Mouse (Mus musculus) layer of hippocampus, adult 18-20 months (tissue): Measurements from ENCODE around the gene Stip1. TPM values are rescaled to one million over a fixed set of nuclear protein-coding genes. Genes with fewer than 3 reads are reported as not detected.
A peak's percentile ranks its signal among the peaks of the same experiment; 100 is the strongest.
"Not testable (repeated sequence)": the region's sequence is repeated elsewhere in the genome, so short reads cannot be mapped to it uniquely, and the experiment has no call there.

ENCODE experiments used
- DNase-seq, 2 experiments: peaks; one replicate each; pipeline ENCODE4 v3.0.0; 2022; ENCODE audit warnings: low spot score in 2 of 2
- long read RNA-seq: library from polyadenylated mRNA; stranded (forward); transcript quantifications from one replicate; pipeline ENCODE4 v2.0.0, GENCODE M21; 2021
- total RNA-seq, 2 experiments: library from RNA; stranded (reverse); gene quantifications; 2 replicates each; pipeline ENCODE4 v1.2.3; 2021

Gene Stip1
- 100 to 1,000 TPM; 218 to 230 TPM for total RNA-seq
- long read RNA-seq, transcript Stip1-201 (14 exons, 2,108 nt): major isoform, 266 of 281 reads
- long read RNA-seq, partial matches to known transcripts: 12 of 281 reads
- long read RNA-seq, other reads (novel, unspliced or antisense): 3 of 281 reads

DNA sequence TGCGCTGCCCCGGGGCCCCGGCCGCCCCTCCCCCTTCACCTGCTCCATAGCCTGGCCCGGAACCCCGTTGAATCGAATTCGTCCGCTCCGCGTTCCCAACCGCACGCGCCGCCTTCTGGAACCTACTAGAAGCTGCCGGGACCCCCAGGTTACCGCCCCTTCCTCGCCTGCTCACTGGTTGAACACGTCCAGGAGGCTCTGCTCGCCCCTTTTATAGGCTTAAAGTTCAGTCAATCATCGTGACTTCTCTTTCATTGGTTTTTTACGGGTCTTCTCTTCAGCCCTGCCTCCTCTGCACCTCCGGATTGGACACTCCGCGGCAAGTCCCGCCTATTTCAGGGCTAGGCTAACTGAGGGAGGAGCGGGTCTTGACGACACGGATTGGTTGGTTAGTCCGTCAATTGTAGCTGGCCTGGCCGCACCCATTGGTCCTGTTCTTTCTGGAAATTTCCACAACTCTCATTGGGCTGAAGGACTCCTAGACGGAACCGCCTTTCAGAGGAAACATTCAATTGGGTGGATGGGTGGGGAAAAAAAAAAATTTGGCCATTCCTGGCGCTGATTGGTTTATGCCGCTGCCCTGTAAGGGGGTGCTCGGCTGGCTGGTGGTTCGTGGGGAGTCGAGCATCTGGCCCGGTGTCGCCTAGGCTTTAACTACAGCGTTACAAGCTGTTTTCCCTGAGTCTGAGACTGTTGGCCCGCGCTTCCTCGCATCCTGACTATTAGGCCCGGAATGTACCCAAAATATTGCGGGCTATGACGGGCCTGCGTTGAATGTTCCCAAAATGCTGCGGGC, at the start of gene Stip1:
Stip1 (minus strand) TSS at position 127 of the 796 bp plus-strand sequence.
- DNase-seq: peak; percentile 100

DNA sequence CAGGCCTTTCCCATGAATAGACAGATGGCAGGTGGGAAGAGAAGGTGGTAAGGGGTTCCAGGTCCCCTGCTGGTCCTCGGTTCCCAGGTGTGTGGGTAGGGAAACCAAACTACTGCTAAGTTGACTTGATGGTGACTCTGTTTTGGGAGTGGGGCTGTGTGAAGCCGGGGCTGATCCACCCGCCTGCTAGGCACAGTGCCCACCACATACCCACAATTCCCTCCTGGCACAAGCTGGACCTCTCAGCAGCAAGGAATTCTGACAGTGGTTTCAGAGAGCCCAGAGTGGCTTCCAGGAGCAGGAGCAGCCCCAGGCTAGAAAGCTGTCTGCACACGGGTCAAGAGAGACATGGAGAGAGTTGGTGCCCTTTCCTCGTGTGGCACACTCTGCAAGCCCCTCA, 49.3 kb upstream of the Stip1 start:
- DNase-seq: no peak

DNA sequence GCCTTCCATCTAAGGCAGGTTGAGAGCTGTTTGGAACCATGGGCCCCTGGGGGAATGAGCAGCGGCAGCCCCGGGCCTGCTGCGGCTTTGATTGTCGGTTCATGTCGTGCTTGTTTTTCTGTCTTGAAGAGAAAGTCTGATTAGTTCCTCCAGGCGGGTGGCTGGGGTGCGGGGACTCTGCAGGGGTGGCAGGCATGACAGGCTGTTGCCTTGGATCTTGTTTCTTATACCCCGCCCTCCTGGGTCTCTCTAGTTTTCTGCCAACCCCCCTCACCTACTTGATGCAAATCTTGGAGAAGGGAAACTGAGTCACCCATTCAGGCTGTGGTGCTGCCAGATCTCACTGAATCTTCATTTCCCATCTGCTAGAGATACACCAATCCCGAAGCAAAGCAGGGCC, 48.8 kb upstream of the Stip1 start:
- DNase-seq: peak in 1 of 2 experiments; percentile 51

DNA sequence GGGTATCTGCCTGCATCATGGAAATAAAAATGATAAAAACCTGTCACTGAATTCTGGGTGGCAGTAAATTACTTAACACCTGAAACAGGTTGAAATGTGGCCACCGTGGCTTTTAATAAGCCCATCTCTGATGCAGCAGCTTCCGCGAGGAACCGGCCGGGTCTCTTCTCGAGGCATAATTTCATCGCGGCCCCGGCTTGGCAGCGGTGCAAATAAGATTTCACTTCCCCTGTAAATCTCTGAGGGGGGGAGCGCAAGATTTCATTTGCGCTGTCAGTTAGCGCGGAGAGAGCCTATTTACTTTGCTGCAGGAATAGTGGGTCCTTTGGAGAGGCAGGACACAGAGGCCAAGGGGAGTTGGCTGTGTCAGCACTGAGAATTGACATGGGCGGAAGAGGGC, 45.0 kb upstream of the Stip1 start:
- no peak for DNase-seq

DNA sequence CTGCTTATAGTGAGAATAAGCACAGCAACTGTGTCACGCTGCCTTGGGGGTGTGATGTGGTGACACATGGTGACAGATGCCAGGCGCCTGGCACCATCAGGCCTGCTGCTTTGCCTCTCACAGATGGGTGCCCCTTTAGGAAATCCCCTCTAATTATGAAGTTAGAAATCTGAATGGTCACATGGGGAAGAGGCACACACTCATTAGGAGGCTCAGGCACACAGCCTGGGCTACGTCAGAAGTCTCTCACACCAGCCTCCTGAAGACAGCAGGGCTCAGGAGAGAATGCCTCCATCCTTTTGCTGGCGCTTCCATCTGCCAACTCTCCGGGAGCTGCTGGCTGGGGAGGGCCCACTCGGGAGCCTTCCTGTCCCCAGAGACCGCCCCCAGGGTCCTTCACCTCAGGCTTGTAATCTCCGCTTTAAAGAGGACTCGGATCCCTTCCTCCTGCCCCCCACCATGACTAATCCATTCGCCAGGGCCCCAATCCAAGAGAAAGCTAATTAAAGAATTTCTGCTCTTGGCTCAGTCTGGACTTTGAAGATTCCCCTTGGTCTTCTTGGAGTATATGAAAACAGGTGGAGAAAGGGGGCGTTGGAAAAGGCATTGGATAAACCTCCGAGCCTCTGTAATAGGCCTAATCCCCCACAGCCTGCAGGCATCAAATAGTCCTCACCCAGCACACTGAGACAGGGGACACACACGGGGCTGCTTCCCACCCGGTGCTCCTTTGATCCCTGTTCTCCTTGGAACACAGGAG, 43.4 kb upstream of the Stip1 start:
- DNase-seq: peak in 1 of 2 experiments; percentile 60

DNA sequence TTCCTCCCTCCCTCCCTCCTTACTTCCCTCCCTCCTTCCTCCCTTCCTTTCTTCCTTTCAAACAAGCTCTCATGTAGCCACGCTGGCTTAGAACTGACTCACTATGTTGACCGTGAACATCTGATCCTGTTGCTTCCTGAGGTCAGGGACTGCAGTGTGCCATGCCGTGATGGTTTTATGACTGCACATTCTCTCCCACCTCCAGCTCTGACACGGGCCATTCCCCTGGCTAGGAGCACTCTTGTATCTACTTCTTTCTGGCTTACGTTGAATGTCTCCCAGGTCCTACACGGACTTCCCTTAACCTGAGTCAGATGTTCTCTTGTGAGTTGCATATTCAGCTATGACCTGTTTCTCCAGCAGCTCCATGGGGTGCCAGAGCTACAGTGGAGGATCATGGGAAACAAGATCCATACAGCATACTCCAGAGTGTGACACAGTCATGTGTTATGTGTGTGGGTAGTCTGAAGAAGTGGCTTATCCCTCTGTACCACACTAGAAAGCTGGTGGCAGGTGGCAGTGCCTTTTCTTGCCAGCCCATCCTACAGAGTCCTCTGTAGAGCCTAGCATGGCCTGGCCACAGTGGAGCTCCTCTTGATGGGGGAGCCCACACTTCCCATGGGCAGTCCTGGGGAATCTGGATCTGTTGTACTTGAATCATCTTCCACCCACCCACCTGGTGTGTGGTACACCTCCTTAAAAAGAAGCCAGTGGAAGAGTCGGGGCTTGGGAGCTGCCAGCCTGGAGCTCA, 41.9 kb upstream of the Stip1 start:
- no peak for DNase-seq

DNA sequence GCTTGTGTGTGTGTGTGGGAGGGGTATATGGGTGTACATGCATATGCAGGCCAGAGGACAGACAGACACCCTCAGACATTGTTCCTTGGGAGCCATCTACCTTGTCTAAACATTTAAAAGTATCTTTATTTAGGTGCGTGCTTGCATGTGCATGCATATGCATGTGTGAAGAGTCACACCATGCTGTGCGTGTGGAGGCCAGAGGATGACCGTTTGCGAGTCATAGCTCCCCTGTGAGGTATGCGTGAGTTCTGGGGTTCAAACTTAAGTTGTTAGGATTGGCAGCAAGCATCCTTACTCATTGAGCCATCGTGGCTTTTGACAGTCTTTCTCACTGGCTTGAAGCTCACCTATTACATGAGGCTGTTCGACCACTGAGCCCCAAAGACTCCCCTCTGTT, 38.5 kb upstream of the Stip1 start:
- no peak for DNase-seq

DNA sequence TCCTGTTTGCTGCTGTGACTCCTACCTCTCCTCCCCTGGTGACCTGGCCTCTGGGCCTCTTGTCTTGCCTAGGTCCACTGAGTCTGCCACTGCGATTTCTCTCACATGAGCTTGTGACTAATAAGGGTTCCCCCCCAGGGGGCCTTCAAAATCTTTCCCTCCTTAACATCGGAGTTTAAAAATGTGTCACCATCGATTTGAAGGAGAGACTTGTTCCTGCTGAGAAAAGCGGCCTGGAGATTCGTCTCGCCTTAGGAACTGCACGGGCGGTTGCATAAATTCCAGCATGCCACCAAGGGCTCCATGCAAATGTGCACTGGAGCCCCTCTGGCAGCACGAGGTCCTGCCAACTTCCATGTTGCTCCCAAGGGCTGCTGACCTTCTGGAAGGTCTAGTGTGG, 37.9 kb upstream of the Stip1 start:
- DNase-seq: no peak

DNA sequence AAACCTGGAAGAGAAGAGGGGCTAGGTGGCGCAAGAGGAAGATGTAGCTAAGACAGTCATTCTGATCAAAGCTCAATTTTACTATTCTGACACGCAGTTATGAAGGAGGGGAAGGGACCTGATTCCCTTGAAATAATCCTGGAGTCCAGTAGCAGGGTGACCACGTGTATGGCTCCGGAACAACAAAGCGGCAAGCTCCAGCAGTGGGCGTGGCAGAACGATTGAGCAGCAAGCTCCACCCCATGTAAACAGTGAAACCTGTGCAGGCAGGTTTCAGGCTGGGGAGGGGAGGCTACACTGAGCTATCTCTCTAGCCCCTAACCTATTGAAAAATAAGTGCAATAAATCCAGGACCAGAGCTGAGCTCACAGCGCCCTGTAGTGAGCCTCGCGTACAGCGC, 35.6 kb upstream of the Stip1 start:
- DNase-seq: not testable (repeated sequence)

DNA sequence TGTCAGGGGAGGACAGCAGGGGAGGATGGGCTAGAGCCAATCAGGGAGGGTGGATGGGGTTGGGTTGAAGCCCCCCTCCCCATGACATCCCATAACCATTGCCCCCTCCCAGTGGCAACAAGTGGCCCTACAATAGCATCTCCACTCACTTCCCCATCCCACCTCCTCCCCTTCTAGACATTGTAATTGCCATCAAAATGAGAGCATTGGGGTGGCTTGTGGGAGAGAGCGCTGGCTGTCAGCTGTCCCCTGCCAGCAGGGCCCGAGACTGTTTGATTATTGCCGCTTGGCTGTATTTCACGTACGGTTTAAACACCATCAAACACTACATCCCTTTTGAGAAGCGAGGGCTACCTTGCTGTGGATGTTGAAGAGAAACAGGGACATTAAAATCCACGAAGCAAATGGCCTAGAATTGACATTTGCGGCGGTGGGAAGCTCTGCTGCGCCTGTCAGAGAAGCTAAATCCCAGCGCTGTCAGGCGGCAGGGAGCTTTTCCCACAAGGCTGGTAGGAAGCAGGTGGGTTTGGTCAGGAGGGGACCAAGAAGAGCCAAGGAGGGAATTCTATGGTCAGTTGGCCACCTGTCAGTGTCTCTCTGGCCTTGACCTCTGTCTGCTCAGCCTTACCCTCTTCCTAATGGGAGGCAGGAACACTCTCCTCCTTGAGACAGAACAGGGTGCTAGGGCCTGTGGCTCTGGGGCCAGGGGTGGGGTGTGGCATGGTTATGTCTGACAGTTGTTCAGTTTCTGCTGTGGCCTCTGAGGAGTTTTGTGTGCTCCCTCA, 34.4 kb upstream of the Stip1 start:
- no peak for DNase-seq

DNA sequence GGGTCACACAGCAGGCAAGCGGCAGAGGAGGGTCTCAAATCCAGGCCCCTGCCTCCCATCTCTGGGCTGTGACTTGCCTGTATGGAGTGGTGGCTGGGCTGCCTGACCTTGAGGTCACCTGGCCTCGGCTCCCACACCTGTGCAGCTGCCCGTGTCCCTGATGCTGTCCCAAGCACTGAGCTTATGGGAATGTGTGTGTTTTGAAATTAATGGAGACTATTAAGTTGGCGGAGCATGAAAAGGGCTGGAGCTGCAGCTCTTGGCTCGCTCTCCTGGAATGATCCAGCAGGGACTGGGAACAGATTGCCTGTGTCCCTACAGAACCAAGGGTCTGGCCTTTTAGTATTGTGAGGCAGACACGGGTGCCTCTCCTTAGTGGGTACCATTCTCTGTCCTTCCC, 32.5 kb upstream of the Stip1 start:
- no peak for DNase-seq

DNA sequence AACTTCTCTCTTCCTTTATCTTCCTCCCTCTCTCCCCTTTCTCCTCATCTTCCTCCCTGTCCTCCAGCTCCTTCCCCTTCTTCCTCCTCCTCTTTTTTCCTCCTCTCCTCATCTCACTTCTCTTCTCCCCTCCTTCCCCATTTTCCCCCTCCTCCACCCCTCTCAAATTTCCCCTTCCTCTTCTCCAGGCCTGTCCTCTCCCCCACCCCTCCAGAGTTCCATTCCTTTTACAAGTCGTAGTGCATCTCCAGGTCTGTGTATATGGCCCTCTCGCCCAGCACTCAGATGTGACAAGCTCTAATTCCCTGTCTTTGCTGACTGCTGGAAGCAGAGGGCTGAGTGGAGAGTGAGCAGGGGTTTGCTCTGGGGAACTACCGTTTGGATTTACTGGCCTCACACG, 31.0 kb upstream of the Stip1 start:
- no peak for DNase-seq

DNA sequence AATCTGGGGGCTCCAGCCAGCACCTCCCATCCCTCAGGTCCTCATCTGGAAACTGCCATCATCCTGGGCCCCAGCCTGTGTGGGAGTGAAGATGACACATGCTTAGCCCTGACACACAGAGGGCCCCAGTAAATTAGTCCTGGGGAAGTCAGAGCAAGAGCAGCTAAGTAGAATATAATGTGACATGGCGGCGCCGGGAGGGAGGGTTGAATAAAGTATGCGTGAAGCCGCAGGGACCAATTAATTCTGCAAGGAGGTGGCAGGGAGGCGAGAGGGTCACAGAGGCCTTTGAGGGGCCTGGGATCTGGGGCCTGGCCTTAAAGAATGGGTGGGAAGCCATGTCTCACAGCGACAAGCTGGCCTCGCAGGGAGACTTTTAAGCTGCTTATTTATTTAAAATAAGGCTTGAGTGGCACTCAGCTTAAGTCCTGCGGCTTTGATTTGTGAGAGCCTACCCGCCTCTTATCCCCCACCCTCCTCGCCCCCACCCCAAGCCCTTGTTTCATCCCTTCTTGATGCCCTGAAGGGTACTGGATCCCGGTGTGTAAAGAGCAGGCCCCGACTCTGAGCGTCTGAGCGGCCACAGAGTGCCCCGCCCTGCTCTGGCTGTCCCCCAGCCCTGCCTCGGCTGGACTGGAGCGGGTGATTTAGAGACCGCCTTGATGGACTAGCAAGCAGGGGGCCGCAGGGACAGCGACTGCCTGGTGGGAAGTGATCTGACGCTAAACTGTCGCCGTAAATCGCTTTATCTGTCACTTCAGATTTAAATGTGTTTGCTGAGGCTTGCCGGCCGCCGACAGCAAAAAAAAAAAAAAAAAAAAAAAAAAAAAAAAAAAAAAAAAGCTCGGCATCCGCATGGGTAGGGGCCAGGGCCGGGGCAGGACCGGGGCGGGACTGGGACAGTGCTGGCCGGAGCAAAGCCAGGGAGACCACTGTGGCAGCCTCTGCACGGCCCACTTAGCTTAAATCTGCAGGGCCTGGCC, 30.3 kb upstream of the Stip1 start:
- DNase-seq: no peak

DNA sequence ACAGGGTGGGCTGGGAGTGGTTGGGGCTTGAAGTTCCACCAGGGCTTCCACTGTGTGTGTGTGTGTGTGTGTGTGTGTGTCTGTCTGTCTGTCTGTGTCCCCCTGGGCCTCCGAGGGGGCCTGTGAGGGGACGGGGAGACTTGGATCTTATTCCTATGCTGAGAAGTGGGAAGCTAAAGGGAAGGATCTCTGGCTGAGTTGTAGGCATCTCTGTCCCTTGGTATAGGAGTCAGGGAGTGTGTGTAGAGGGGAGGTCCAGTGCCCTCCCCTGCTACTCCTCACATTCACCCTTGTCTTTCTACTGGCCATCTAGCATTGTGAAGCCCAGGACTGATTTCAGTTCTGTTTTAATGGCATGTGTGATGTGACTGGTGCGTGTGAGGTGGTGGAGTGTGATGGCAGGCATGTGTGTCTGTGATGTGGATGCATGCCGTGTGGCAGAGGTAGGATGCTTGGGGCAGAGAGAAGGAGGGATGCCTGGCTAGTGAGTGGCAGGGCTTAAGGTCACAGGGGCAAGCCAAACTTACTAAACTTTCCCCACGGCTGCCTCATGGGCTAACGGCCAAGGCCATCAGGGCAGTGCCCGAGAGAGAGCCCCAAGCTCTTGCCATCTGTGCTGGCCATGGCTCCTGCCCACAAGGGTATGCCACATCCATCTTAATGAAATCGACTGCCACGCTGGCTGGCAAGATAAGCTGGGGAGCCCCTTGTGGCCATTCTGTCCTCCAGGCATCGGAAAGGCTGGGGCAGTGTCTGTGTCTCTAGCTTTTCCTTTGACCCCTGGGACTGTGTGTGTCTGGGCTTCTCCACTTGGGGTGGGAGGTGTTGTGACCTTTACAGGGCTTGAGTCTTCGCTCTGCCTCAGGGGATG, 29.1 kb upstream of the Stip1 start:
- no peak for DNase-seq

DNA sequence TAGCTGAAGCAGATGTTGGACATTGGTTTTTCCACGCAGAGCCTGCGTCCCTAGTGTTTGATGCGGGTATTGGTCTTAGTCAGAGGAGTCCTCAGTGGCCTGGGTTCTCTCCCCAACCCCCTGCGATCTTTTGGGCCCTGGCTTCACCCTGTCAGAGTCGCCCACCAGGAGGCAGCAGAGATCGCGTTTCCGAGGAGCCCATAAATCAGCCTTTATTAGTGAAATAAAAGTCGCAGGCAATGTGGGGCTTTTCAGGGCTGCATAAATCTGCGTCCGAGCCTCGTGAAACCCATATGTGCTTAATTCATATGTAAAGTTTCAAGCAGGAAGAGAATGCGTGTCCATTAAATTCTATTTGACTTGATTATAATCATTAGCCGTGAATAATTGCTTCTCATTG, 28.4 kb upstream of the Stip1 start:
- peak in 1 of 2 experiments; percentile 87 for DNase-seq

DNA sequence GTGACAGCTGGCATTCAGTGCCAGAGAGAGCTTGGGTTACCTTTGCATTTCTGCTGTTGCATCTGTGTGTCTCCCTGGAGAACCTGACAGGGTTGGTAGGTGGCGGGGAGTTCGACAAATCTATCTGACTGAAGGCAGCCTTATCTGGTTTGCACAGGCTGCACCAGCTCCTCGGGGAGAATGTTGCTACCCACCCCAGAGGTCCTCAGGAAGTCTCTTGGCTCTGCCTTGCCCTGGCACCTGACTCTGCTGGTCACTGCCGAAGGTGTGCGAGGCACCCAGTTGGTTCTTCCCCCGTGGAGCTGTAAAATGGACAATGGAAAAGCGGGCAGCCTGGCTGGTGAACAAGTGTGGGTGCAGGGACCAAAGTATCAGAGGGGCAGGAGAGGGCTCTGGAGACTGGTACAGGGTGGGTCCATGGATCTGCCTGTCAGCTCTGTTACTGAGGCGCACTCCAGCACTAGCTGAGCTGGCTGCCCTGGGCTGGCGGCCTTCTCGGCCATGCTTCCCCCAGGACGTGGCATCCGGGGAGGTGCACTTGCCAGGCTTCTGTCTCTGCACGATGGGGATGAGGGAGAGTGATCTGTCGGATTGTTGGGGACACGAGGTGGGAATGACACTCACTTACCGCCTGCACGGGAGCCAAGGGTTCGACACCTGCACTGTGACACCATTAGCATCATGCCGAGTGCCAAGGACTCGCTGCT, 27.7 kb upstream of the Stip1 start:
- DNase-seq: no peak

DNA sequence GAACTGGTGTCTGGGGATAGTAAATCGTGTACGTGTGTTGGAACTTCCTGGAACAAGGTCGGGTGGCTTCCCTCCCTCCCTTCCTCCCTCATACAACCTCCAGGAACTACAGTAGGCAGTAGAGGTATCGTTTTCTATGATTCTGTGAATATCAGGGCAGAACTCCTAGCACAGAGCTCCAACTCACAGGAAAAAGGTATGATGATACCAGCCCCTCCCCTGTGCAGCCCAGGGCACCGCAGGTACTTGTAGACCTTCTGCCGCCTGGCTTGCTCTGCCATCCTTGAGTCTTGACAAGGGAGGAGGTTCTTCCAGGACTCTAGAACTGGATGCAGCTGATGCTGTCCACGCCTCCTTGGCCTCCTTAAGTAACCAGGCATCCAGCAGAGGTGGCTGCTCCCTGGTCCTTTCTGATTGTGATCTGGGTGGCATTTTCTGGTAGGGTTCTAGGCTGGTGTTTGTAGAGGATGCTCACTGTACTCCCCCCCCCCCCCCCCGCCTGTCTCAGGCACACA, 27.1 kb upstream of the Stip1 start:
- no peak for DNase-seq
